In the genomic region with DNA sequence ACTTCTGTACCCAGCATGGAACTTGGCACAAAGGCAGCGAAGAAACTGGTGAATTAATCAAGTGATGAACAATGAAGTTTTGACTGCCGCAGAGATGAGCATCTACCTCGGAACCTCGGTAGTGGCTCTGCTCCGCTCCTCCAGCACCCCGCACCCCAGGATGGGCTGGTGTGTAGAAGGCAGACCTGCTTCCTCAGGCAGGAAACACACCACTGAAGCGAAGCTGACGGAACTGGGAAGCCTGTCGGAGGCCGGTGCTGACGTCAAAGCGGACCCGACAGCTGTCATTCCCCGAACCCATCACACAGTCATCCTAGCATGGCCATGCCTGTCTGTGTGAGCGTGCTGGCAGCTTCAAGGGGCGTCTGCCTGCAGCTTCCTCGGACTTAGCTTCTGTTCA, we compare ENCODE assay signal across 10 mouse cellular contexts.
A peak's percentile ranks its signal among the peaks of the same experiment; 100 is the strongest.
DNase-seq lines count a peak whose midpoint lies in the region; ATAC-seq lines count a peak whose summit lies in the region.
"Had no signal": no experiment of that assay in that cellular context is flagged by ENCODE, and none has a peak within 500 bp of the region (broad histone marks: within the 10 kb centered on the region; RNA-seq: fewer than 3 reads in every experiment).

No protein-coding gene starts in this region.

- H3K36me3 ChIP-seq in heart, embryonic 10.5 days: no peaks in the 10 kb centered on the region; the same call in 1 of the 2 replicates
- no peaks in the 10 kb centered on the region for H3K36me3 ChIP-seq in kidney, embryonic 16.5 days (ENCODE audit: insufficient read depth, low read length)
- H3K36me3 ChIP-seq in embryonic facial prominence, embryonic 15.5 days: no peaks in the 10 kb centered on the region
- H3K36me3 ChIP-seq: forebrain, embryonic 12.5 days; midbrain, embryonic 15.5 days had no signal

- ATAC-seq in kidney, embryonic 16.5 days (ENCODE audit: low FRiP score, low TSS enrichment): no peak
- ATAC-seq in embryonic facial prominence, embryonic 15.5 days (ENCODE audit: insufficient number of reproducible peaks, low FRiP score, low TSS enrichment, low read depth): no peak

- peaks cover 95% of the 10 kb centered on the region for H3K4me1 ChIP-seq in heart, embryonic 10.5 days
- H3K4me1 ChIP-seq in kidney, embryonic 16.5 days (ENCODE audit: insufficient read depth, low read length): peaks cover 30% of the 10 kb centered on the region
- H3K4me1 ChIP-seq in embryonic facial prominence, embryonic 15.5 days: peaks cover 56% of the 10 kb centered on the region

- DNase-seq in heart, embryonic 10.5 days (ENCODE audit: low spot score): no peak
- DNase-seq in heart, adult 9 months (ENCODE audit: low spot score in 2 of 2): no peak
- DNase-seq in kidney, postnatal 4 days: peak; percentile 32 to 51
- DNase-seq in retina, postnatal 1 day: peak; percentile 82
- no peak for DNase-seq in left cerebral cortex, adult 18-20 months (ENCODE audit: low spot score in 2 of 2)
- DNase-seq in gastrocnemius, postnatal 14 days: no peak

- no peaks in the 10 kb centered on the region for H3K27me3 ChIP-seq in heart, embryonic 10.5 days (ENCODE audit: insufficient read depth, poor library complexity, severe bottlenecking)
- no peaks in the 10 kb centered on the region for H3K27me3 ChIP-seq in kidney, embryonic 16.5 days (ENCODE audit: insufficient read depth, low read length)
- H3K27me3 ChIP-seq in embryonic facial prominence, embryonic 15.5 days: no peaks in the 10 kb centered on the region
- H3K27me3 ChIP-seq: midbrain, embryonic 15.5 days had no signal

- H3K9ac ChIP-seq in kidney, embryonic 16.5 days (replicated peaks; ENCODE audit: low read length): no peak overlapping the region
- no peak overlapping the region for H3K9ac ChIP-seq in embryonic facial prominence, embryonic 15.5 days
- H3K9ac ChIP-seq: forebrain, embryonic 12.5 days; midbrain, embryonic 15.5 days had no signal

- H3K9me3 ChIP-seq in heart, embryonic 10.5 days: no peaks in the 10 kb centered on the region
- no peaks in the 10 kb centered on the region for H3K9me3 ChIP-seq in kidney, embryonic 16.5 days (ENCODE audit: low read length)
- no peaks in the 10 kb centered on the region for H3K9me3 ChIP-seq in embryonic facial prominence, embryonic 15.5 days (replicated peaks)
- H3K9me3 ChIP-seq: forebrain, embryonic 12.5 days; midbrain, embryonic 15.5 days had no signal

- H3K4me2 ChIP-seq in kidney, embryonic 16.5 days (replicated peaks; ENCODE audit: low read depth, low read length): no peak overlapping the region
- no peak overlapping the region for H3K4me2 ChIP-seq in embryonic facial prominence, embryonic 15.5 days (replicated peaks)
- H3K4me2 ChIP-seq: forebrain, embryonic 12.5 days; midbrain, embryonic 15.5 days had no signal

- H3K4me3 ChIP-seq in heart, embryonic 10.5 days: no peak overlapping the region
- no peak overlapping the region for H3K4me3 ChIP-seq in kidney, embryonic 16.5 days (ENCODE audit: low read length)
- no peak overlapping the region for H3K4me3 ChIP-seq in embryonic facial prominence, embryonic 15.5 days (replicated peaks)
- H3K4me3 ChIP-seq: forebrain, embryonic 12.5 days; midbrain, embryonic 15.5 days had no signal

- WGBS in heart, embryonic 10.5 days: 53% methylated on average over 17 of the region's 17 CpGs
- 63% methylated on average over 17 of the region's 17 CpGs for WGBS in kidney, embryonic 16.5 days
- 62% methylated on average over 17 of the region's 17 CpGs for WGBS in embryonic facial prominence, embryonic 15.5 days

- H3K27ac ChIP-seq in heart, embryonic 10.5 days: peak overlapping the region; percentile 72; the same call in 1 of the 2 replicates
- no peak overlapping the region for H3K27ac ChIP-seq in kidney, embryonic 16.5 days (ENCODE audit: low read length)
- peak overlapping the region; percentile 89 for H3K27ac ChIP-seq in embryonic facial prominence, embryonic 15.5 days (replicated peaks)
- H3K27ac ChIP-seq: forebrain, embryonic 12.5 days; midbrain, embryonic 15.5 days had no signal

- intact Hi-C loops in gastrocnemius, postnatal 14 days (cut with DNase I; ENCODE audit: low total_unique reads): no loop called here

Comparison
In these comparisons a context has a peak if more than half of its experiments do, and no peak if none do; other contexts are left out.
1. DNase-seq: peak in kidney, postnatal 4 days (2 of 2) and retina, postnatal 1 day (single experiment); none in heart, embryonic 10.5 days (single experiment), heart, adult 9 months (0 of 2), left cerebral cortex, adult 18-20 months (0 of 2) and gastrocnemius, postnatal 14 days (single experiment).